Mouse (Mus musculus): ENCODE measurements around the gene Fbxo41.

Gene Fbxo41

DNA sequence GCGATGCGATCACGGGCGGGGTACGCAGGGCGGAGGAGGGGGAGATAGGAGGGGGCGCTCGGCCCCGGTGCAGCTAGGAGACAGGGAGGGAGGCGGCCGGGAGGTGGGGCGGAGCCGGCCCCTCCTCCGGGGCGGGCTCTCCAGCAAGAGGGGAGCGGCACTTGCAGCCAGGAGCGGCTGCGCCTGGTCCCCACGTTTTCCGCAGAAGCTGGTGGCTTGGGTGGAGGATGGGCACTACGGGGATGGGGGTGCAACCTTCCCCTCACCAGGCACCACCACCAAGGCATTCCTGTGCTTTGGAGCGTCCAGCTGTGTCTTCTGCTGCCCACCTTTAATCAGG, at the start of gene Fbxo41:
Gene Fbxo41, minus strand, starts transcription at position 84 of the 340 bp plus-strand sequence.
- no peak for DNase-seq (ENCODE audit: low read depth)

DNA sequence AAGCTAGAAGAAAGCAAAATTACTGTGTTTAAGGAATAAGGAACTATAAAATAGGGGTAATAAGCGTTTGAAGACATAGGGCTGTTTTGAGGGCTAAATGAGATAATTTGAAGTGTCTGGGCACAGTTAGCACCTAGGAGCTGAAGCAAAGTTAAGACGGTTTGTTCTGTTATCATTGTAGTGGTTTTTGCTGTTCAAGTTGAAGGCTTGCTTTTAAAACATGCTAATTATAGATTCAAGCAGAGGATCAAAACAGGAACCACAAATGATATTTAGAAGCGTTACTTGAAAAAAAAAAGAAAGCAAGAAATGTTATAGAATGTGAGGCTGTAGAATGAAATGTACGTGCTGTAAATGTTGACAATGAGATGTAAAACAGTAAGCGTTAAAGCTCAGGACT, 44.8 kb upstream of the Fbxo41 start:
- DNase-seq (ENCODE audit: low read depth) = no peak

DNA sequence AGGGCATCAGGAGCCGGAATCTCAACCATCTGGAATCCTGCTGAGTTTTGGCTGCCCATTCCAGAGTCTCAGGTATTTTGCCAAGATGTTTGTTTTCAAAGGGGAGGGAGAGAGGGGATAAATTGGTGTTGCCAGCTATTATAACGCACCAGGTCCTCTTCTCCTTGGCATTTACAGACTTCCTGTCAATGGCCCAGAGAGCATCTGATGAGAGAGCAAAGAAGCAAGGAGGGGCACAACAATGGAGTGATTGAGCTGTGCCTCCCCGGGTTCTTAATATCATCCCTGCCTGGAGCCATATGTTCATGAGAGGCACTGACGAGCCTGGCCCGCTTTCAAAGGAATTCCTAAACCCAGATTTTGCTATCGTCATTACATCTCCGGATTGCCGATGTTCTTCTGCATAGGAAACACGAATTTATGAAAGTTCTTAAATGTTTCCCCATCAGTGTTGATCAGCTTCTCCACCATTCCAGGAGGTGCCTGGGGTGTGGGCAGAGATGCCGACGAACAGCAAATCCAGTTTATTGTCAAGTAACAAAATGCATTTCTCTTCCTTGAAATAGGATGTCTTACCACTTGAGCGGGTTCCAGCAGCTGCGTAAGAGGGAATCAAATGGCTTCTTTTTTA, 41.6 kb upstream of the Fbxo41 start:
- no peak for DNase-seq (ENCODE audit: low read depth)

DNA sequence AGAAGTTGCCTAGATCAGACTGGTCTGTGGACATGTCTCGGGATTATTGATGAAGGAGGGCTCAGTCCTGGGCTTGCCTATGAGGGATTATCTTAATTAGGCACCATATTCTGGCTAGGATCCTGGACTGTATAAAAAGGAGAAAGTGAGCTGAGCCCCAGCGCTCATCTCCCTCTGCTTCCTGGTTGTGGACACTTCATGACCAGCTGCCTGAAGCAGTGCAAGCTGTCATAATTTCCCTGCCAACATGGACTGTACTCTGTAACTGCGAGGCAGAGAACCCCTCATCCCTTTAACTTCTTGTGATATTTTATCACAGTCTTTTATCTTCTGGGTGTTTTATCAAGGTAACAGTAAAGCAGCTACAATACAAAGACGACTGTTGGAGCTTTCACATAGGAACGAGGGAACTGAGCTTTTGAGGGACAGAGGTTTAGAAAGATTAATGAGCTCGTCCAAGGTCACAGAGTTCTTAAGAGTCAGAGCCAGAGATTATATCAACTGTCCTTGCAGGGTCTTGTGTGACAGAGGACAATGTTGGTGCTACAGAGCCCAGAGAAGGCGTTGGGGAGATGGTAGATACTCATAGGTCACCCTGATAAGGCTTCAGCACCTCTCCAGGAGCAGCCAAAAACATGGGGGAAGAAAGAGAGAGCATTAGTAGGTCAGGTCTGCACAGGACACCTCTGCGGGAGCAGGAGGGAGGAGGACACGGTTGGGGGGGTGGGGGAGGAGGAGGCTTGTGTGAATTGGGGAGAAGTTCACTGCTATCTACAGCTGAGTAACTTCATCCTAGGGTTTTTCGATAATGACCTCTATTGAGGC, 40.8 kb upstream of the Fbxo41 start:
- DNase-seq (ENCODE audit: low read depth) = no peak

DNA sequence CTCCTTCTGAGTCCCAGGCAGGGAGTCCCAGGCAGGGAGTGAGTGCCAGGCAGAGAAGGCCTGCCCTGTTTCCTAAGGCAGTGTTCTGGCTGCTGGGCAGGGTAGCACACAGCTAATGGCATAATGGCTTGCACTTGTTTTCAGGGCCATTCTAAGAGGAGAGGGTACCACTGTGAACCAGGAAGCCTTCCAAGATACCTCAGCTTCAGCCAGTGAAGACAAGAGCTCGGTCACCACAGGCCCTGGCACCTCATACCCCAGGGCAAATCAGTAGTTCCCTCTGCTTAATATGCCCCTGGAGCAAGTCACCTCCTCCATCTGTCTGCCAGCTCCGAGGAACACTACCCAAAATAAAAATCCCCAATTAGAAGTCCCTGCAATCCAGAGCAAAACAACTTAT, 20.0 kb upstream of the Fbxo41 start:
- DNase-seq (ENCODE audit: low read depth) = no peak

DNA sequence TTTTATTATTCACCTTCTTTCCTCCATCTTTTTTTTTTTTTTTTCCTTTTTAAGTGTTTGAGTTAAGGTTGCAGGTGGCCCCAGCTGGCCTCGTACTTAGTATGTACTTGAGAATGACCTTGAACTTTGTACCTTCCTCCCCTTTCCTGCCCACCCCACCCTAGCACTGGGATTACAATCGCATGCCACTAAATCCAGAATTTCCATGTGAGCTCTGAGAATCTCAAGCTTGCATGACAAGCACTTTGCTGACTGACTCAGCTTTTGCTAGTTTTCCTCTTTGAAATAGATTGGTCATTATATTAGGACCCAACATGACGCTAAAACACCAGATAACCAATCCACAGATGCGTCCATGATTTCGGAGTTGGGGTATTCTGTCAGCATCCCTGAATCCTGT, 19.2 kb upstream of the Fbxo41 start:
- DNase-seq (ENCODE audit: low read depth) = no peak

DNA sequence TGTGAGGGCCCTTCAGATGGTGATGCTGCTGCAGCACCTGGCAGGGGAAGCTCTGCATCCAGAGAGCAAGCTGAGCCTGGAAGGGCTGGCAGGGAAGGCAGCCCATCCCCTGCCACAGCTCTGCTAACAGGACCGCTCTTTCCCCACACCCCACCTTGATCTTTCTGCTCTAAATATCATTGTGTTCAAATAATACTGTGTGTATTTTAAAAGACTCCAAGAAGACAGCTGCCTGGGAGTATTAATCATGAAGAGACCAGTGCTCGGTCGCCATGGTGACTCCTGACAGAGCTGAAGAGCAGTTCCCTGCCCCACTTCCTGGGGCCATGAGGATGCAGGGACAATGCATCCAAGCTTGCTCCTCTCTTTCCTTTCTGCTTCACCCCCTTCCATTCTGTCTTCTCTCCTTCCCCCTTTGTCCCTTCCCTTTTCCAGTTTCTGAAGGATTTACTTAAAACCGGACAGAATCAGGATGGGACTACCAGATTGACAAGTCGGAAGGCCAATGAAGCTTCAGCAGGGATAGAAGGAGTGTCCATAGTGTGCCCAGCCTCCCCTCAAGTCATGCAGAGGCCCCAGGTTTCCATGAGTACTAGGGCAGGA, 15.4 kb upstream of the Fbxo41 start:
- DNase-seq (ENCODE audit: low read depth) = no peak

DNA sequence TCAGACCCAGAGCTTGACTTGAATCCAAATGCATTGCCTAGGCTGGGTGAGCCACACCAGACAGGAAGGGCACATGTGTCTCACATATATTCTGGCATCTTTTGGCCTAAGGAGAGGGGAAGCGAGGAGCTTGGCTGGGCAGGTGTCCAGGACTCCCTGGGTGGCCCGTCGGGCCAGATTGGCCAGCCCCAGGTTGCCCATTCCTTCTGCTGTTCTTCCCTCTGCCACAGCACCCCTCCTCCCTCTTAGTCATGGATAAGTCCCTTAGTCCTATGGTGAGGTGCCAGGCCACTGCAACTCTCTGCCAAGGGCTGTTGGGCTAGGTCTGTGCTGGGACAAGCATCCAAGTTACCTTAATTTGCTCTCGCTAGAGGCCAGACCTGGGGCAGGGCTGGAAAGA, 13.1 kb upstream of the Fbxo41 start:
- DNase-seq (ENCODE audit: low read depth) = no peak

DNA sequence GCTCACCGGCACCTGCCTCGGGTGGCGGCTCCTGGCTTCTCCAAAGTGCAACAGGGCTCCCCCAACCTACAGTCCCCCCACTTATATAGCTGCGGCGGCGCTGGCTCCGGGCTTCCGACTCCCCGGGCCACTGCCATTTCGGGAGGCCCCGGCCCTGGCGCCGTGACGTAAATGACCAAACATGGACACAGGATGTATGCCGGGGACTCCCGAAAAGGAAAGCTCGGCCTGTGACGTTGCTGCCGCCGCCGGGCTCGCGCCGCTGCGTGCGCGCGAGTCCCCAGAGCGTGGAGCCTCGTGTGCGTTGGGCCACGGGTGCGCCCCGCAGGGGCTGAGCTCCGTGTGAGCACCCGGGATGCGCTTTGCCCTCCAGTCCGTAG, 10.7 kb upstream of the Fbxo41 start, which contains the start of gene Egr4:
Gene Egr4, minus strand, starts transcription at position 59 of the 380 bp plus-strand sequence.
- DNase-seq (ENCODE audit: low read depth) = no peak

DNA sequence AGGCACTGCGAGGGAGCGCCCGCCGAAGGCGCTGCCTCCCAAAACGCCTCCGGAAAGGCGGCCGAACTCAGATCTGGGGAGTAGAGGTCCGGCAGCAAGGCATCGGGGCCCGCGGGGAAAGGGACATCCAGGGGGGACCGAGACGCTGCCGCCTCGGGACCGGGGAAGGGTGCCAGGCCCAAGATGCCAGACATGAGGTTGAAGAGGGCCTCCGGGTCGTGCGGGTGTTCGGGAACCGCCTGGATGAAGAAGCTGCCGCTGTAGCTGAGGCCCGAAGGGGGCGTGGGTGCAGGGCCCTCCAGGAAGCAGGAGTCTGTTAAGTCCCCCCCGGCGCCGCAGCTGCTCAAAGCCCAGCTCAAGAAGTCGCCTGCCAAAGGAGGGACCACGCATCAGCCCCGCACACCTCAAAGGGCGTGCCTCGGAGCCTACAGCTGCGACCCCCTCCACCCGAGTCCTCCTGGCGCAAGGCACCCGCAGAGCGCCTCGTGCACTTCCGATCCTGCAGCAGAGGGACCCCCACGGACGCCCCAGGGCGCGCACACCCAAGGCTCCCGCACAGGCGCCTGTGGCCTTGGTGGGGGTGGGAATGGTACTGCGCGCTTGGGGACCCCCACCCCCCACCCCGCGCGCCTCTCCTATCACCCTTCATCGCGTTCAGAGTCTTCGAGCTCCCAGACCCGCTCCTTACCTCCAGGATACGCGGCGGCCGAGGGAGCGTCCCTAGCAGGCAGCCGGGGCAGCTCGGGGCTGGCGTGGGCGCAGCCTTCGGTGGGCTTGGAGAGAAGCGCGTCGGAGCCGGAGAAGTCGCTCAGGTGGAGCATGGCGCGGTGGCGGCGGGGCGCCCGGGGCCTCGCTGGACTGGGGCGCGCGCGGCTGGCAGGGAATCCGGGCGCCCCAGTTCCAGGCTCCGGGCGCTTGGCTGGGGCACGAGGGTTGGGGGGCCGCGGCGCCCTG, 10.1 kb upstream of the Fbxo41 start:
- DNase-seq (ENCODE audit: low read depth) = no peak

DNA sequence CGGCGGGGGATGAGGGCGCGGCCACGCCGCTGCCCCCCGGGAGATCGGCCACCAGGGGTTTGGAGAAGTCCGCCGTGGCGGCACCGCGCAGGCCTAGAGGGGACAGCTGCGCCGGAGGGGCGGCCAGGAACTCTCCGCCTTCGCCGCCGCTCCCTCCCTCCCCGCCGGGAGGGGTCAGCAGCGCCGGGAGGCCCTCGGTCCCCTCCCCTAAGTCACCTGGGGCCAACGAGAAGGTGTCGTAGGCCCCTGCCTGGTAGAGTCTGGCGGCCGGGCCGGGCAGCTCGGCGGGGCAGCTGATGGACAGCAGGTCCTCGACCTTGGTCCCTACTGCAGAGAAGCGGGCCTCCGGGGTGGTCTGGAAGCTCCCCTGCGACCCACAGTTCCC, 9.3 kb upstream of the Fbxo41 start:
- no peak for DNase-seq (ENCODE audit: low read depth)

DNA sequence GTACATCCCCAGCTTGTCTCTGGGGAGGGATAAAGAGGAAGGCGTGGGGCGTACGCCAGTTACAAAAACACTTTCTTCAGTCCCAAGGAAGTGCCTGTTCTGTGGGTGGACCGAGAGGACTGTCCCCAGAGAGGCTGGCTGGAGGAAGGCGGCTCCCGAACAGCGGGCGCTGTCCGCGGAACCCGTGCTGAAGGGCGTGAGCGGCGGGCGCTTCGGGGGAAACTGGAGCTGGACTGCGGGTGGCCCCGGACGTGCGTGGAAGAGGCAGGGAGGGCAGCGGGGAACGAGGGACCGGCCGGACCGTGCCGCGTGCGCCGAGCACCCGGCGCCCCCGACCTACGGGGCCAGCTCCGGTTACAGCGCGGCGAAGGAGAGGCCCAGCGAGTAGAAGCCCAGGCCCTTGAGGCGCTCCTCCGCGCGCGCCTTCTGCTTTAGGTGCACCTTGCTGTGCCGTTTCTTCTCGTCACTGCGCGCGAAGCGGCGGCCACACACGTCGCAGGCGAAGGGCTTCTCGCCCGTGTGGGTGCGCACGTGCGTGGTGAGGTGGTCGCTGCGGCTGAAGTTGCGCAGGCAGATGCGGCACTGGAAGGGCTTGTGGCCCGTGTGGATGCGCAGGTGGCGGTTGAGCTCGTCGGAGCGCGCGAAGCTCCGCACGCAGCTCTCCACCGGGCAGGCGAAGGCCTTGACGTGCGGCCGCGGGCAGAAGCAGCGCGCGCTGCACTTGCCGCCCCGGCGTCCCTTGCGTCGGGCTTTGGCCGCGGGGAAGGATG, 8.7 kb upstream of the Fbxo41 start:
- no peak for DNase-seq (ENCODE audit: low read depth)

DNA sequence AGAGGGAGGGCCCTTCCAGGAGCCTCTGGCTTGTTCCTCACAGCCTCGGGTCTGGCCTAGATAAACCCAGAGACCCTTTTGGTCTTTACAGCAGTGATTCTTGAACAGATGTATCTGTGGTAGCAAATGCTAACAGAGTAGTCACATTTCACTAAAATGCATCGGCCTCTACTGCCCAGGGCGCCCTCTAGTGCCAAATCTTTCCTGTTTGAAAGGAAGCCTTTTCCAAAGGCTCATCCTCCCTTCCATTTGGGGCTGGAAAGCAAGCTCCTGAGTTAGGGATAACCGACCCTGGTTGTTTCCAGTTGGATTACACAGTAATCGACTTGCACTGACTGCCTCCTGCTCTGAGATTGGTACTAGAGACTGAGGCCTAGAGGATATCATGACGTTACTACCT, 7.7 kb upstream of the Fbxo41 start:
- no peak for DNase-seq (ENCODE audit: low read depth)

DNA sequence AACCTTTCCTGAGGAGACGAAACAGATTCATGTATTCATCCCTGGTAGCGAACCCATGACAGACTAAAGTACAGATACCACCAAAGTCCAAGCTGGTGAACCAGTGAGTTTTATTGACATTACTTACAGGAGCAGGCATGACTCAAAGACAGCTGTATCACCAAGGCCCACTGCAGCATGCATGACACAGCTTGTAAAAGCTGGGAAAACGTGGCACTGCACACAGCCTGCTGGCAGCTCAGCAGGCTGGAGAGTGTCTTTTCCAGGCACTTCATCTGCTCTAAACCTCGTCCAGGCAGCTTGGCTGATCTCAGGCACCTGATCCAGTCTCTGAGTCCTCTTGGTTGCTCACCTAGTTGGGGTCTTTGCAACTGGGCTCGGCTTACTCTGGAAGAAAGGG, 5.8 kb upstream of the Fbxo41 start:
- DNase-seq (ENCODE audit: low read depth) = no peak

DNA sequence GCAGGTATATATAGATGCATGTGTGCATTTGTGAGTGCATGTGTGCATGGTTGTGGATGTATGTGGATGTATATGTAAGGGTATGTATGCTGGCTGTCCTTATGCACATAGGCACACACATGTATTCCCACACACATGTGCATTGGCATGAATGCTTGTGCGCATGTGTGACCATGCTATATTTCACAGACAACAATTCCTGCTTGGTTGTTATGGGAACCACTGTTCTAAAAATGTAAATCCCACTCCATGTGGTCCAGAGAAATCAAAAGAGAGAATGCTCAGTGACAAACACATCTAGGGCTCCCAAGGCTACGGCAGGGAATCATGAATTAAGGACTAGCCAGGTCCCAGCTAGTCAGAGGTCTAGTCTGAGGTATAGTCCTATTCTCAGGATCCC, 2.1 kb upstream of the Fbxo41 start:
- no peak for DNase-seq (ENCODE audit: low read depth)

DNA sequence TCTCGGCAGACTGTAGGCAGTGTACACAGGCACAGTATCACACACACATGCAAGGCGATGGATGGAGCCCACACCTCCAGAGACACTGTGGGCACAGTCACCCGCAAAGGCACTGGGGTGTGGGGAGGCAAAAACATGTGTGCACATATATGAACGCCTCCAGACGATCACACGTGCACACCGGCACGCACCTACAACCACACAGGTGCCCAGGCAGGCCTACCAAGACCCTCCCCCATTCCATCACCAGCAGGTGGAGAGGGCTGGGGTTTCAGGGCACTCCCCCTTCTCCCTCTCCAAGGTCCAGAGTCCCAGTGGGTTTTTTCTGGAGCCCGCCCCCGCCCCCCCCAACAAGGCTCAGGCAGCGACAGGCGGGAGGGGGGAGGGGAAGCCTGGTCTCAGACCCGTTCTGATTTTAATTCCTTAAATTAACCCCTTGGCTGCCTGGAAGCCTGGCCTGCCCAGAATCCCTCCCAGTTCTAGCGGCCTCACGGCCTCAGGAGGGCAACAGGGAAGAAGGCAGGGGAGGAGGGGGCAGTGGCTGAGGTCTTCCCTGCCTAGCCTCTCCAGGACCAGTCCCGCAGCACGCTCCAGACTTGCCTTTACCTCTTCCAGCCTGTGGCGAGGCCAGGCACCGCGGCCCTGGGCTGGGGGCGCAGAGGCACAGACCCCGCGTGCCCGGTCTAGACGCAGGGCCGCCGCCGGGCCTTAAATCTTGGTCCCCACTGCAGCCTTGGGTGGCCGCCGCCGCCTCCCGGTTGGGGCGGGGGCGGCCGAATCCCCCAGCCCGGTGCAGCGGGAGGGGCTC, 487 bp downstream of the Fbxo41 start:
- no peak for DNase-seq (ENCODE audit: low read depth)

DNA sequence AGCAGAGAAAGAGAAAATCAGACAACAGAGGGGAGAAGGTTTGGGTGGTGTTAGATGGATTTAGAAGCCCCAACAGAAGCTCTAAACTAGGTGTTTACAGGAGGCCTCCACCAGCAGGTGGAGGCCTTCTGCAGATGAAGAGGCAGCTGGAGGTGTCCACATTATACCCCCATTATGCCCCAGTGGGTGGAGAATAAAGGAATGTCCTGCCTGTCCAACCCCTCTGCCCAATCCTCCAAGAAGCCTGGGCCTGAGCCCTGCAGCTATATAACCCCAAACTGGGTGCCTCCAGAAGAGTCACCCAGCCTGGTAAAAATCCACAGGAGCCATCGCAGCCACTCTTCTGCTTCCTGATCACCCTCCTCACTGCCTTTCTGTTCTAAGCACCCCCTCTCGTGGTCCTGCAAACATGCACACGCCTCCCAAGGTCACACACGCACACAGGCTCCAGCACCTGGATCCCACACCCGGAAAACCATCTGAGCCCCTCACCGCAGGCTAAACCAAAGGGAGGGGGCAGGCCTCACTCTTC, 1.2 kb downstream of the Fbxo41 start:
- DNase-seq (ENCODE audit: low read depth) = no peak

DNA sequence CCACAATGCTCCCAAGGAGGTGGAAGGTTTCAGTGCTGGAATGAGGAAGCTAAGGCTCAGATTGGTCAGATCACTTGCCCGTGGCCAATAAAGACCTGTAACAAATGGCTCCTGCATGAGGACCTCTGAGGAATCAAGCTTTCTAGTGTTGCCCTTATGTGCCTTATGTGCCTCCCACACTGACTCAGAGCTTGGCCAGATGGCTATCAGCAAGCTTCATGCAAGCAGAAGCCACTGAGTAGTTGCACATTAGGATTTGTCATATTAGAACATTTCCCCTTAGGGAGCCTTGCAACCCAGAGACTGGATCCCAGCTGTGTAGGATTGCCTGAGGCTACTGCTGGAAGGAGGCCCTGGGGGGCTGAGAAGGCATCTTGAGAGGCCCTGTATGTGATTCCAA, 2.4 kb downstream of the Fbxo41 start:
- DNase-seq (ENCODE audit: low read depth) = no peak

DNA sequence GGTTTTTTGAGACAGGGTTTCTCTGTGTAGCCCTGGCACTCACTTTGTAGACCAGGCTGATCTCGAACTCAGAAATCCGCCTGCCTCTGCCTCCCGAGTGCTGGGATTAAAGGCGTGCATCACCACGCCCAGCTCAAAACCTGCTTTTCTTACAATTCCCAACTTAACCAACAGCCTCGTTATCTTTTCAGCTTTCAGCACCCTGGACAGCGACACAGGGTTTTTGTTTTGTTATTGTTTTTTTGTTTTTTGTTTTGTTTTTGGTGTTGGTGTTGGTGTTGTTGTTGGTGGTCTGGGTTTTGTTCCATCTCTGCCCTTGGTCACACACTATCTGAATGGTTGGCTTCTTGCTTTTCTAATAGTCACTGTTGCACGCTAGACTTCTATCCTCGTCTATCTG, 4.6 kb downstream of the Fbxo41 start:
- no peak for DNase-seq (ENCODE audit: low read depth)

DNA sequence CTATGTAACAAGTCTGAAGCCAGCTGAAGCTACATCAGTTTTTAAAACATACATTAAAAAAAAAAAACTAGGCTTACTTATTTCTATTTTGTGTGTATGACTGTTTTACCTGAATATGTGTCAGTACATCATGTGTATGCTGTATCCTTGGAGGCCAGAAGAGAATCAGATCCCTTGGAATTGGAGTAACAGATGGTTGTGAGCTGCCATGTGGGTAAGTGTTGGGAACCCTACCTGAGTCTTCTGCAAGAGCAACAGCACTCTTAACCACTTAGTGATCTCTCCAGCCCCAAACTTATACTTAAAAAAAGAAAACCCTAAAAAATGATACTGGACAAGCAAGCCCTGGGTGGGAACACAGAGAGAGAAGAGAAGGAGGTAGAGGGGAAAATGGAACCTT, 5.8 kb downstream of the Fbxo41 start:
- DNase-seq (ENCODE audit: low read depth) = no peak

DNA sequence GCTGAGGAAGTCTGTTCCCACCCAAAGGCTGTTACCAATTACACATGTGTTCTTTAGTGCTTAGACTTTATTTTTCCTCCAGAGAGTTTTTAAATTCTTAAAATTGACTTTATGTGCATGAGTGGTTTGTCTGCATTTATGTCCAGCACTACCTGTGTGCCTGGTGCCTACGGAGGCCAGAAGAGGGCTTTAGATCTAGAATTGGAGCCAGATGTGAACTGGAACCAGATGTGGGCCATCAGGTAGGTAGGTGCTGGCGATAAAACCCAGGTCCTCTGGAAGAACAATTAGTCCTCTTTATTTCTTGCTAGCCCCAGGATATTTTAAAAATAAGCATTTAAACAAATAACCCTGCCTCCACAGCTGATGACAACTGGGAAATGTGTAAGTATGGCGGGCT, 11.2 kb downstream of the Fbxo41 start:
- DNase-seq (ENCODE audit: low read depth) = no peak
